In genomic region chr6:135362459-135363159, GRCm38 (mm10) we compare ENCODE assay signal across 8 mouse cellular contexts. TPM values are rescaled to one million over a fixed set of nuclear protein-coding genes. Genes with fewer than 3 reads are reported as not detected.
DNase-seq lines count a peak whose midpoint lies in the region; ATAC-seq and TF ChIP-seq lines count a peak whose summit lies in the region.

Emp1 (plus strand) TSS chr6:135362545.

- peaks cover 15% of the 10 kb centered on the region; the same call in 1 of the 2 replicates for H3K36me3 ChIP-seq in embryonic facial prominence, embryonic 15.5 days
- H3K36me3 ChIP-seq in heart, embryonic 14.5 days (ENCODE audit: control insufficient read depth, insufficient read depth, low read length), result no peaks in the 10 kb centered on the region
- H3K36me3 ChIP-seq in kidney, embryonic 15.5 days, result no peaks in the 10 kb centered on the region
- H3K36me3 ChIP-seq in lung, embryonic 14.5 days (ENCODE audit: insufficient read depth), result peaks cover 8% of the 10 kb centered on the region; the same call in 1 of the 2 replicates

- WGBS in embryonic facial prominence, embryonic 15.5 days, result 9% methylated on average over 13 of the region's 13 CpGs
- WGBS in heart, embryonic 14.5 days, result 25% methylated on average over 13 of the region's 13 CpGs
- WGBS in kidney, embryonic 15.5 days, result 16% methylated on average over 13 of the region's 13 CpGs
- 7% methylated on average over 13 of the region's 13 CpGs for WGBS in lung, embryonic 14.5 days

- no peaks in the 10 kb centered on the region for H3K9me3 ChIP-seq in embryonic facial prominence, embryonic 15.5 days (replicated peaks)
- H3K9me3 ChIP-seq in heart, embryonic 14.5 days (ENCODE audit: control insufficient read depth, low read length), result no peaks in the 10 kb centered on the region
- H3K9me3 ChIP-seq in kidney, embryonic 15.5 days (replicated peaks), result no peaks in the 10 kb centered on the region
- no peaks in the 10 kb centered on the region for H3K9me3 ChIP-seq in lung, embryonic 14.5 days (ENCODE audit: low read depth, low read length)

- no peak for DNase-seq in thymus, postnatal 0 days (ENCODE audit: low spot score)
- DNase-seq in thymus, postnatal 4 days, result no peak
- DNase-seq in lung, embryonic 14.5 days, result peak; percentile 90
- peak; percentile 78 to 89 for DNase-seq in urinary bladder, postnatal 4 days (ENCODE audit: low spot score in 2 of 2)

- H3K4me2 ChIP-seq in embryonic facial prominence, embryonic 15.5 days (replicated peaks), result peak within 1 kb of the TSS; percentile 55
- peak within 1 kb of the TSS; percentile 60 for H3K4me2 ChIP-seq in heart, embryonic 14.5 days (ENCODE audit: low read length)
- H3K4me2 ChIP-seq in kidney, embryonic 15.5 days, result peak within 1 kb of the TSS; percentile 56
- H3K4me2 ChIP-seq in lung, embryonic 14.5 days, result peak within 1 kb of the TSS; percentile 58

- ATAC-seq in embryonic facial prominence, embryonic 15.5 days (ENCODE audit: insufficient number of reproducible peaks, low FRiP score, low TSS enrichment, low read depth), result peak; percentile 79
- no peak for ATAC-seq in heart, embryonic 14.5 days (ENCODE audit: insufficient number of reproducible peaks, insufficient read depth, low FRiP score, low read depth)
- ATAC-seq in kidney, embryonic 15.5 days (replicated peaks; ENCODE audit: low FRiP score), result peak; percentile 38
- peak; percentile 32 for ATAC-seq in lung, embryonic 14.5 days (ENCODE audit: insufficient read depth)
- no peak for ATAC-seq in neutrophil, adult 5-6 weeks (ENCODE audit: extremely low read depth, insufficient number of reproducible peaks, low FRiP score, poor library complexity, severe bottlenecking)

- H3K4me3 ChIP-seq in embryonic facial prominence, embryonic 15.5 days (replicated peaks), result peak within 1 kb of the TSS; percentile 52
- peak within 1 kb of the TSS; percentile 47 to 60 for H3K4me3 ChIP-seq in heart, embryonic 14.5 days (ENCODE audit: control insufficient read depth in 1 of 2, insufficient read depth in 1 of 2, low read depth in 1 of 2, low read length in 2 of 2)
- H3K4me3 ChIP-seq in kidney, embryonic 15.5 days (replicated peaks), result peak within 1 kb of the TSS; percentile 48
- H3K4me3 ChIP-seq in lung, embryonic 14.5 days (ENCODE audit: low read depth, low read length), result peak within 1 kb of the TSS; percentile 37

- peaks cover 48% of the 10 kb centered on the region for H3K4me1 ChIP-seq in embryonic facial prominence, embryonic 15.5 days
- H3K4me1 ChIP-seq in heart, embryonic 14.5 days (ENCODE audit: control insufficient read depth in 2 of 2, insufficient read depth in 2 of 2, low read length in 2 of 2), result peaks cover 3 to 9% of the 10 kb centered on the region in 2 experiments; a peak in 3 of 4 replicates
- peaks cover 58% of the 10 kb centered on the region for H3K4me1 ChIP-seq in kidney, embryonic 15.5 days
- peaks cover 45% of the 10 kb centered on the region for H3K4me1 ChIP-seq in lung, embryonic 14.5 days (ENCODE audit: insufficient read depth)

- peak within 1 kb of the TSS; percentile 98 for H3K27ac ChIP-seq in embryonic facial prominence, embryonic 15.5 days (replicated peaks)
- peak within 1 kb of the TSS; percentile 83 to 86 for H3K27ac ChIP-seq in heart, embryonic 14.5 days (replicated peaks in 1 of 2; ENCODE audit: control insufficient read depth in 1 of 2, insufficient read depth in 1 of 2, low read depth in 2 of 2, low read length in 2 of 2)
- peak within 1 kb of the TSS; percentile 96 for H3K27ac ChIP-seq in kidney, embryonic 15.5 days
- peak within 1 kb of the TSS; percentile 86 for H3K27ac ChIP-seq in lung, embryonic 14.5 days (ENCODE audit: low read depth)

- no peak for TF ChIP-seq CTCF in lung, embryonic 14.5 days (IDR thresholded peaks at IDR 0.05; ENCODE audit: low read depth)

- H3K27me3 ChIP-seq in embryonic facial prominence, embryonic 15.5 days, result no peaks in the 10 kb centered on the region
- H3K27me3 ChIP-seq in heart, embryonic 14.5 days (ENCODE audit: control insufficient read depth, insufficient read depth, low read length), result no peaks in the 10 kb centered on the region
- H3K27me3 ChIP-seq in kidney, embryonic 15.5 days, result no peaks in the 10 kb centered on the region
- no peaks in the 10 kb centered on the region for H3K27me3 ChIP-seq in lung, embryonic 14.5 days (ENCODE audit: insufficient read depth, low read length)

- H3K9ac ChIP-seq in embryonic facial prominence, embryonic 15.5 days, result peak within 1 kb of the TSS; percentile 47
- H3K9ac ChIP-seq in heart, embryonic 14.5 days (ENCODE audit: low read length), result peak within 1 kb of the TSS; percentile 73
- H3K9ac ChIP-seq in kidney, embryonic 15.5 days, result peak within 1 kb of the TSS; percentile 55
- peak within 1 kb of the TSS; percentile 52 for H3K9ac ChIP-seq in lung, embryonic 14.5 days

RNA-seq across cellular contexts. Expression of gene Emp1, which starts in this region (rescaled TPM):
- polyA plus RNA-seq in thymus, postnatal 0 days (2015; fragmentation: Nextera tagmentation; extraction: Ambion mirVana), result 10.4 and 12.8 TPM in 2 replicates
- 172 and 177 TPM in 2 replicates for polyA plus RNA-seq in embryonic facial prominence, embryonic 15.5 days (2015; fragmentation: Nextera tagmentation; extraction: Ambion mirVana)
- polyA plus RNA-seq in heart, embryonic 14.5 days (2014; fragmentation: Nextera tagmentation; extraction: Ambion mirVana), result 16.6 and 17.2 TPM in 2 replicates
- 54.3 and 60.3 TPM in 2 replicates for polyA plus RNA-seq in kidney, embryonic 15.5 days (2015; fragmentation: Nextera tagmentation; extraction: Ambion mirVana)
- polyA plus RNA-seq in lung, embryonic 14.5 days (2014; fragmentation: Nextera tagmentation; extraction: Ambion mirVana), result 23.7 and 25.1 TPM in 2 replicates
- total RNA-seq in neutrophil, adult 5-6 weeks (2017), result 30.4 and 30.8 TPM in 2 replicates

Comparison
In these comparisons a context has a peak if more than half of its experiments do, and no peak if none do; other contexts are left out.
1. DNase-seq: peak in lung, embryonic 14.5 days (single experiment) and urinary bladder, postnatal 4 days (2 of 2); none in thymus, postnatal 0 days (single experiment) and thymus, postnatal 4 days (single experiment).
2. ATAC-seq: peak in embryonic facial prominence, embryonic 15.5 days (single experiment), kidney, embryonic 15.5 days (single experiment) and lung, embryonic 14.5 days (single experiment); none in heart, embryonic 14.5 days (single experiment) and neutrophil, adult 5-6 weeks (single experiment).
3. Peak in every context shown above with its lines, with median percentiles within 50 percentile points of each other: H3K27ac ChIP-seq, H3K4me2 ChIP-seq, H3K4me3 ChIP-seq and H3K9ac ChIP-seq.